Mouse (Mus musculus): Measurements from ENCODE around the gene Osbpl10.

- TF ChIP-seq CTCF (conservative IDR thresholded peaks at IDR 0.05 in 1 of 2, IDR thresholded peaks at IDR 0.05 in 1 of 2; ENCODE audit: low read depth in 2 of 2, low read length in 2 of 2), result no peak
- TF ChIP-seq CHD2 (IDR thresholded peaks at IDR 0.05; ENCODE audit: low read length), result no peak
- TF ChIP-seq ZMIZ1 (IDR thresholded peaks at IDR 0.05; ENCODE audit: low read depth, low read length), result no peak
- no peak for TF ChIP-seq MAFK (IDR thresholded peaks at IDR 0.05; ENCODE audit: insufficient replicate concordance, low read length)
- TF ChIP-seq NELFE (IDR thresholded peaks at IDR 0.05; ENCODE audit: low read depth, low read length), result no peak
- no peak for TF ChIP-seq POLR2A (IDR thresholded peaks at IDR 0.05; ENCODE audit: low read depth, low read length)
- TF ChIP-seq MAX (IDR thresholded peaks at IDR 0.05; ENCODE audit: low read length), result no peak
- no peak for TF ChIP-seq USF1 (IDR thresholded peaks at IDR 0.05; ENCODE audit: low read depth, low read length)
- no peak for TF ChIP-seq ETS1 (conservative IDR thresholded peaks at IDR 0.05; ENCODE audit: low read depth, low read length)
Measured at GRCm38 (mm10) chr9:115221265-115221664, 242.9 kb downstream of the Osbpl10 start.

Measured in CH12.LX (cell line).